Mouse (Mus musculus) embryonic stem cell, embryonic (primary cell): Measurements from ENCODE around the gene Olfr374.
"Not testable (repeated sequence)": the region's sequence is repeated elsewhere in the genome, so short reads cannot be mapped to it uniquely, and the experiment has no call there.

Source experiments
- CTCF ChIA-PET, 4 experiments: fragments of 300-600 bp in 2 of 4; fragments of 350-600 bp in 2 of 4; sonication (Branson Sonifier 250); formaldehyde crosslinking; loops; one replicate each; lab custom pipeline; 2022; ENCODE audit warnings: inconsistent platforms in 2 of 4; lab: Charles Lee
- POLR2A ChIA-PET, 4 experiments: fragments of 300-600 bp in 2 of 4; fragments of 350-600 bp in 2 of 4; sonication (Branson Sonifier 250); formaldehyde crosslinking; loops; one replicate each; lab custom pipeline; 2022; ENCODE audit warnings: antibody characterized with exemption in 4 of 4, inconsistent platforms in 1 of 4; lab: Charles Lee

Gene Olfr374

DNA sequence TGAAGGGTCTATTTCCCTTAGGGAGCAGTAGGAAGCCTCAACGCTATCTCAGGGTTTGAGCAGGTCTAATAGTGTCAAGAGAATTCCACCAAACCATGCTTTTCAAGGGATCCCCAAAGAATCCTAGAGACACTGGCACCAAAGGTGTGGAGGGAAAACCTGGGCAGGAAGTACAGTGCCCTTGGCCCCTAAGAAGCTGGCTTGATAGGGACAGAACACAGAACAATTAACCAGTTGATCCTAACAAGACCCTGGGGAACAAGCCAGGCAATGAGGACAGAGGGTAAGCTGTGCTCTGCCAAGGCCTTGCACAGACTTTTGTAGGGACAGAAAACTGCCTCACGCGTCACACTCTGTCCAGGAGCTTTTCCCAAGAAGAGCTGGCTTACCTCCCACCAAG, at the start of gene Olfr374:
Gene Olfr374 (plus strand): TSS at position 301 of the 400 bp plus-strand sequence.
- ChIA-PET POLR2A (interaction anchor here in 2 of 4 experiments (0.6 to 2.2 kb wide), 5 partner anchors 8 to 133 kb away, joined by 3 to 7 read pairs (median 3); partner anchors contain the start of genes Ap1m1 (in 1 of the 2), Gm11034 (in 1 of the 2) and Tpm4 (in 1 of the 2)), CTCF (interaction anchor here in 2 of 4 experiments (0.6 to 1.8 kb wide), 5 partner anchors 8 to 419 kb away, joined by 3 to 10 read pairs (median 5); no protein-coding TSS in a partner anchor)

DNA sequence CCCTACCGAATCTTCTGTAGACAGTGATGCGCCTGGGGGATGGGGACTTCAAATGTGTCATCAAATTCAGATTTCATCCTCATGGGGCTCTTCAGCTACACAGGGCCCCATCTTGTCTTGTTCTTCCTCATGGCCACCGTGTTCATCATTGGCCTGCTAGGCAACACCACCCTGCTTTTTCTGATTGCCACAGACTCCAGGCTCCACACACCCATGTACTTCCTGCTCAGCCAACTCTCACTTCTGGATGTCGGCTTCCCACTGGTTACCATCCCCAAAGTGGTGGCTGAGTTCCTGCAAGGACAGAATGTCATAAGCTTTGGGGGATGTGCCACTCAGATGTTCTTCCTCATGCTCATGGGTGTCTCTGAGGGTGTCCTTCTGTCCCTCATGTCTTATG, 49.2 kb upstream of the Olfr374 start:
- CTCF ChIA-PET, POLR2A ChIA-PET: not testable (repeated sequence)

DNA sequence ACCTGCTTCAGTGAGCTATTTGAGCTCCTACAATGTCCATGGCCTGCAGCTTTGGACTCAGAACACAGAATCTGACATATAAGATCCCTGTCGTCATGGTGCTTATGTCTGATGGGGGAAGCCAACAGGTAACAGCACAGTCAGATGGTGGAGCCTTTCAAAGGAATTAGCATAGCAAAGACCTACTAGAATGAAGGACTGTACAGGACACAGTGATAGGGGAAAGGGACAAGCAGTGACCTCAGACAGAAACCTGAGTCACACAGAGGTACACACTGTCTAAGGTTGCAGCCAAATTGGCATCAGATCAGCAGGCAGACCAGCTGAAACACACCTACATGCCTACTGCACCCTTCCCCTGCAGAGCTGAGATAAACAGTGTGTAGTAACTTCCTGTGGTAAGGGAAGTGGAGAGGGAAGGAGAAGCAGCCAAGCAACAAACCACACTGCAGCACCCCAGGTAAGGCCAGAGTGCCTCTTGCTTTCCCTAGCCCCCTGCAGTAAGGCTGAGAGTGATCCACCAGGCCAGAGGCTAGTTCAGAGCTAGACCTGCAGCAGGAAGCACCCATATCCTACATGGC, 39.9 kb upstream of the Olfr374 start:
- CTCF ChIA-PET, POLR2A ChIA-PET: not testable (repeated sequence)

DNA sequence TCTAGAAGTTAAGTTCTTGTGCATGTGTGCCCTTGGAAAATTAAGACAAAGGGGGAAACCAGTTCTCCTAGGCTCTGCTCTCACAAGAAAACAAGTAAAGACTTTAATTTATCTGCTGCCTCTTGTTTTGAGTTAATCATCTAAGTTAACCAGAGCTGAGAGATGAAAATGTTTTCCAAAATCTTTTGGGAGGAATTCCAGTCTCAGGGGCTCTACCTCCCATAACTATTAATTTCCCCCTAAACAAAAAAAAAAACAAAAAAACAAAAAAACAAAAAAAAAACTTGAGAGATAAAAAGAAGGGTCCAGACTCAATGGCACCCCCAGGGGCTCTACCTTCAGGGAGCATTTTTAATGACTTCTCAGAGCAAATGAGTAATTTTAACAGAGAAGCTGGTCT, 24.0 kb upstream of the Olfr374 start, which contains the start of gene Olfr373:
Gene Olfr373 (plus strand): TSS at position 301 of the 400 bp plus-strand sequence.
- CTCF ChIA-PET, POLR2A ChIA-PET: not testable (repeated sequence)

DNA sequence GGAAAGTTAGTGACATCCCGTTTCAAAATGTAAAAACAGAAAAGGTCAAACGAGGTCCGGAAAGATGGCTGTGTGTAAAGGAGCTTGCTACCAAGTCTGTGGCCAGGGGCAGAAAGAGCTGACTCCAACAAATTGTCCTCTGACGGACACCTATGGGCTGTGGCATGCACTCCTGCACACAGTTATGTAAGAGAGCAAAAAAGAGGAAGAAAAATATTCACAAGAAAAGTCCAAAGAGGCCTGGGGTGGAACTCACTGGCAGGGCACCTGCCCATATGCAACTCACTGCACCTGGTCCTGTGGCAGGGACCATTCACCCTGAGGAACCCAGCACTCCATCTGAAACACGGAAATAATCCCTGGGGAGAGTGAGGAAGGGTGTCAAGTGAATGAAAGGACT, 22.1 kb upstream of the Olfr374 start:
- ChIA-PET CTCF (interaction anchor here in 2 of 4 experiments (0.6 to 1.0 kb wide), 2 partner anchors 96 to 173 kb away, joined by 3 to 4 read pairs; no protein-coding TSS in a partner anchor), POLR2A (no interaction called here)

DNA sequence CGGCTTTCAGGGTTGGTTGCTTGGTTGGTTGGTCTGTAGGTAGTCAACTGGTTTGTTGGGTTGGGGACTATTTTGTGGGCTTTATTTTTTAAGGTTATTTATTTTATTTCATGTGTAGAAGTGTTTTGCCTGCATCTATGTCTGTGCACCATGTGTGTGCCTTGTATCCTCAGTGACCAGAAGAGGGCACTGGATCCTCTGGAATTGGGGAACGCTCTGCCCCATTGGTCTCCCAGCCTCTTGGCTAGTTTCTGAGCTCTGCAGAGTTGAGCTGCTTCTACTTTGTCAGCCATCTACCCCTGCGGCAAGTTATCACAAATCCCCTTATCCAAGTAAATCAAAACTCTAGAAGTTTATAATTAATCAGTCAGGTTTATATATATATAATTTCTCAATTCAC, 19.2 kb upstream of the Olfr374 start:
- CTCF ChIA-PET = interaction anchor here (0.6 to 1.3 kb wide), 5 partner anchors 17 to 170 kb away, joined by 3 to 5 read pairs (median 4); no protein-coding TSS in a partner anchor
- POLR2A ChIA-PET = not testable (repeated sequence)

DNA sequence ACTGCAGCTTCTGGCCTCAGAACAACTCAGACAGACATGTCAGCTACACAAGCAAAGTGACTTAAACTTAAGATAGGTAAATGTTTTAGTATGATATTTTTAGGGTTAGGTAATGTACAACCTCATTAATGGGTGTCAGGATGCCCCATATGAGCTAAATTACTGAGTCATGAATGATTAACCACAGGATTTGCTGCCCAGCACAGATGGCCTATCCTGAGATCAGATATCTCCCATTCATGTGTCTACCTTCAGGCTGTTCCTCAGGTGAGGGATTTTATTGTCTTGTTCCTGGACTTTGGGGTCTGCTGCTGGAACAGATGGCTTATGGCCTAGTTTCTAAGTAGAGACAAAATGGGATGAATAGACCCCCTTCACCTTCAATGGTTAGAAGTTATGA, 10.1 kb upstream of the Olfr374 start:
- POLR2A ChIA-PET = interaction anchor here in 1 of 4 experiments (0.9 kb wide), 1 partner anchor 42 kb away, joined by 3 read pairs; no protein-coding TSS in a partner anchor
- CTCF ChIA-PET = not testable (repeated sequence)

DNA sequence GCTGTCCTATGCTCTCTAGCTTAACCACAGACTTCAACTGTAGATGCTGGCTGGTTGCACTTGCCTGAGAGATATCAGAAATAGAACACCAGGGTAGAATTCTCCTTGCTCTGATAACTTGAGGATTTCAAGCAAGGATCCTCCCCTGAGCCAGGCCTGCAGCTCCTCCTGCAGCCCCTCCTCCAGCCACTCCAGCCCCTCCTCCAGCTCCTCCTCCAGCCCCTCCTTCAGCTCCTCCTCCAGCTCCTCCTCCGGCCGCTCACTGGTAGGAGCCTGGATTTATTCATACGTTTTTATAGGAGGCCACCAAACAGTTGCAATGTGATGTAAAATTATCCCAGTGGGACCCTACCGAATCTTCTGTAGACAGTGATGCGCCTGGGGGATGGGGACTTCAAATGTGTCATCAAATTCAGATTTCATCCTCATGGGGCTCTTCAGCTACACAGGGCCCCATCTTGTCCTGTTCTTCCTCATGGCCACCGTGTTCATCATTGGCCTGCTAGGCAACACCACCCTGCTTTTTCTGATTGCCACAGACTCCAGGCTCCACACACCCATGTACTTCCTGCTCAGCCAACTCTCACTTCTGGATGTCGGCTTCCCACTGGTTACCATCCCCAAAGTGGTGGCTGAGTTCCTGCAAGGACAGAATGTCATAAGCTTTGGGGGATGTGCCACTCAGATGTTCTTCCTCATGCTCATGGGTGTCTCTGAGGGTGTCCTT, 7.3 kb upstream of the Olfr374 start:
- ChIA-PET POLR2A (interaction anchor here in 2 of 4 experiments (0.5 to 1.1 kb wide), 14 partner anchors 8 to 540 kb away, joined by 3 to 7 read pairs (median 4); partner anchors contain the start of genes Ap1m1 (in 1 of the 2), Fam32a (in 1 of the 2), Hsh2d (in 1 of the 2) and Tmem221 (in 1 of the 2)), CTCF (interaction anchor here in 2 of 4 experiments (0.7 to 1.0 kb wide), 6 partner anchors 95 to 181 kb away, joined by 3 to 6 read pairs (median 3); partner anchors contain the start of gene Ap1m1 (in 1 of the 2))

DNA sequence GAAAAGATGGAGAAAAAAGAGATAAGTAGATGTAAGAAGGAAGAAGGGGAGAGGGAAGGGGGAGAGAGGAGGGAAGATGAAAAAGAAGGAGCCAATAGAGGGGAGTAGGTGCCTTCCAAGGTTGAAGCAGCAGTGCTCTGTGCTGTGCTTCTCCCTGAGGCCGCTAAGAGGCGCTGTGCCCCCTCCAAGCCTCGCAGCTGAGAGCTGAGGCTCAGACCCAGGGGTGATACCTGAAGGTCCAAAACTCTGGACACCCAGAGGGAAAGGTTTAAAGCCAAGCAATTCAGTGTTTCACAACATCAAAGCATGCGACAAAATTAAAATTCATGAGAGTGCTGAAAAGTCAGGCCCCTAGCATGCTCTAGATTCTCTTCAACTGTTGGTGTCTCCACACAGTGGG, 1.7 kb upstream of the Olfr374 start:
- ChIA-PET CTCF (interaction anchor here (0.6 to 2.0 kb wide), 20 partner anchors 9 to 388 kb away, joined by 3 to 10 read pairs (median 4); partner anchors contain the start of genes Ap1m1 (in 1 of the 4), Fam32a (in 1 of the 4) and Hsh2d (in 1 of the 4)), POLR2A (interaction anchor here (0.7 to 2.2 kb wide), 6 partner anchors 18 to 135 kb away, joined by 3 to 7 read pairs (median 4); partner anchors contain the start of gene Ap1m1 (in 2 of the 4))

DNA sequence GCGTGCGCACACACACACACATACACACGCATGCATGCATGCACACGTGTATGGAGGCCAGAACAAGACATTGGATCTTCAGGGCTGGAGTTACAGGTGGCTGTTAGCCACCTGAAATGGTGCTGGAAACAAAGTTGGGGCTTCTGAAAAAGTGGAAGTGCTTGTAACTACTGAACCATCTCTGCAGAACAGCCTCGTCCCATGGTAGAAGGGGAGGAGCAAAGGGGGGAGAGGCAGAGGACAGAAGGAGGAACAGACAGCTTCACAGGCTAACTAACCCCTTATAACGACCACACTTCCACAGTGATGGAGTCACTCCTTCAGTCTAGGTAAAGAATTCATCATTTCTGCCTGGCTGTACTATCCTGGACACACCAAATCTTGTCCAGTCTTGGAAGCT, 4.0 kb downstream of the Olfr374 start:
- ChIA-PET CTCF (no interaction called here), POLR2A (no interaction called here)

DNA sequence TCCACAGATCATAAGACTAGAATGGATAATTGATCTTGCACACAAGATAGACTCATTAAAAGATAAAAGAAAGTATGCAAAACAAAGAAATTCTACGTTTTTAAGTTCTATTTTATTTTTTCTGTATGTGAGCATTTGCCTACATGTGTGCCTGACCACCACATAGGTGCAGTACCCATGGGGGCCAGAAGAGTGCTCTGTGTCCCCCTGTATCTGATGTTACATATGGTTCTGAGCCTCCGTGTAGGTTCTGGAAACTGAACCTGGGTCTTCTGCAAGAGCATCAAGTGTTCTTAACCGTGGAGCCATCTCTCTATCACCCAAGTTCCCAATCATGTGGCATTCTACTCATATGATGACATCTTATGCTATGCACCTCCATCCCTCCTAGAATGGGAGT, 5.6 kb downstream of the Olfr374 start:
- ChIA-PET CTCF (interaction anchor here in 2 of 4 experiments (0.6 to 0.9 kb wide), 2 partner anchors 58 to 145 kb away, joined by 3 read pairs; no protein-coding TSS in a partner anchor), POLR2A (interaction anchor here in 1 of 4 experiments (0.5 kb wide), 1 partner anchor 74 kb away, joined by 3 read pairs; no protein-coding TSS in a partner anchor)

DNA sequence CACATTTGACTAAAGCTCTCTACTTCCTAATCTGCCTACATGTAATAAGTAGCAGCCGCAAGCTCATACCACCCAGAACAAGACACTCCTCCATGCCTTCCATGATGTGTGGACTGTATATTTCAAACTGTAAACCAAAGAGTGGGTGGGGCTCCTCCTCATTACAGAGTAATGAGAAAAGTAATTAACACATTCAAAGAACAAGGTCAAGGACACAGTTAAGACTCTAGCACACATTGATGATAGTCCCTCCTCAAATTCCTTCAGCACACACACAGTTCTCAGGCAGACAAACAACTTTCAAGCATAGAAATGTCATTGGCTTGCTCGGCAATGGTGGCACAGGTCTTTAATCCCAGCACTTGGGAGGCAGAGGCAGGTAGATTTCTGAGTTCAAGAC, 8.4 kb downstream of the Olfr374 start:
- ChIA-PET CTCF (interaction anchor here in 2 of 4 experiments (1.3 to 1.7 kb wide), 2 partner anchors 9 to 10 kb away, joined by 4 to 5 read pairs; no protein-coding TSS in a partner anchor), POLR2A (interaction anchor here in 2 of 4 experiments (0.5 to 3.8 kb wide), 10 partner anchors 8 to 244 kb away, joined by 3 to 30 read pairs (median 3); partner anchors contain the start of genes Olfr374 (in 1 of the 2) and Tpm4 (in 1 of the 2))

DNA sequence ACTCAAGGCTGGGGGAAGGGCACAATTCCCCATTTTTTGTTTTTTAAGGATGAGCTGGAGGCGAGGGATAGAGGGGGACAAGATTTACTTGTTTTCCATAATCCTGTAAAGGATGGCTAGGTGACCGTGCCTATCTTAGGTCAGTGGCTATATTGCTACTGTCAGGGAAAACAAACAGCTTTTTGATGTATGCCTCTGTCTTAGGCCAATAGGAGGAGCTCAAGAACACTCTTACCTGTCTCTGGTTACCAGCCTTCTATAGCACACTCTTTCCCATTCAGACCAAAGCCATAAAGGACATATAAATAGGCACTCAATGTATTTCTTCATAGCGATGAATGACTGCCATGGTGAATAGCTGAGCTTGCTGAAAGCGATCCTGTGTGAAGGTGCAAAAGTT, 11.8 kb downstream of the Olfr374 start:
- ChIA-PET CTCF (interaction anchor here in 1 of 4 experiments (1.7 kb wide), 1 partner anchor 13 kb away, joined by 5 read pairs; no protein-coding TSS in a partner anchor), POLR2A (interaction anchor here in 1 of 4 experiments (1.0 kb wide), 1 partner anchor 13 kb away, joined by 3 read pairs; no protein-coding TSS in a partner anchor)

DNA sequence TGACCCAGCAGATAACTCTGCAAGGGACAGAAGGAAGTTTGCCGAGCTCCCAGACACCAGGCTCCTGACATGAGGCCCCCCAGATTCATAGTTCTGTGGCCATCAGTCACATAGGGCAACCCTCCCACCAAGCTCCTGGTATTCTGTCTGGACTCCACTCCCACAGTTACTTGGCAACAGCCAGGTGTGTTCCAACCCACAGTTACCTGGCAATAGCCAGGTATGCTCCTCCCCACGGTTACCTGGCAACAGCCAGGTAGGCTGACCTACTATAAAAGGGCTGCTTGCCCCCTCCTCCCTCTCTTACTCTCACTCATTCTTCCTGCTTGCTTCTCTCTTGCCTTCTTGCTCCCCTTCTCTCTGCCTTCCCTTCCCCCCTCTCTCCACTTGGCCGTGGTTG, 14.6 kb downstream of the Olfr374 start:
- POLR2A ChIA-PET = interaction anchor here in 2 of 4 experiments (0.7 to 1.5 kb wide), 5 partner anchors 8 to 118 kb away, joined by 3 read pairs; partner anchors contain the start of genes Ap1m1 (in 1 of the 2) and Fam32a (in 1 of the 2)
- CTCF ChIA-PET = not testable (repeated sequence)

DNA sequence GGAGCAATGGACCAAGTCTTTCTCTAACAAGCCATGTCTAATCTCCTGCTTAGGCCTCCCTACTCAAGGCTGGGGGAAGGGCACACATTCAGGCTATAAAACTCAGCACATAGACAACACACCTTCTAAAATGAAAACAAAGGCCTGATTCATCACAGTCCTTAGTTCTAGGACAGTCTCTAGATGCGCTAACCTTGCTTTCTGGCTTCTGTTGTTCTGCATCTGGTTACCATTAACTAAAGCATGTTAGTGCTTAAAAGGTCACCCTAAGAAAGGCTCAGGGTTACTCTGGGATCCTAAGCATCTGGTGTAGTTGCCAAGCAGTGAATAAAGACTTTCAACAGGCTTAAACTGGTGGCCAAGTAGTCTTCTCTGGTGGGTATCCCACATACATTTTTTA, 15.2 kb downstream of the Olfr374 start:
- CTCF ChIA-PET = no interaction called here
- POLR2A ChIA-PET = interaction anchor here in 1 of 4 experiments (0.9 to 1.3 kb wide), 2 partner anchors 70 to 118 kb away, joined by 3 read pairs; partner anchors contain the start of gene Ap1m1

DNA sequence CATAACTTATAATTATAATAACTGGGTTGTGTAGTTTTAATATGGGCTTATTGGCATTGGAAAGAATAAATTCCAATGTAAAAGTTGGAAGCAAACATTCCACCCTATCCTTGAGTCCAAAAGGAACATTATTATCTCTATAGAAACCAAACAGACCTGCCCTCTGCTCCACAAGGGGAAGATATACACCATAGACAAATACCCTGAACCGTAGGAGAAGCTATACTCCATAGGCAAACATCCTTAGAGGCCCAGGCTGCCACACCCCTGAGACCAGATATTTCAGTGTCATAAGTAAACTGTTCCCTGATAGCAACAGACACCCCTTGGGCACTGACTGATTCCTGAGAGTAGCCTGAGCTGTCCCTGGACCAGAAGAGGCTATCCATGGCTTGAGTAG, 21.0 kb downstream of the Olfr374 start:
- CTCF ChIA-PET = no interaction called here

DNA sequence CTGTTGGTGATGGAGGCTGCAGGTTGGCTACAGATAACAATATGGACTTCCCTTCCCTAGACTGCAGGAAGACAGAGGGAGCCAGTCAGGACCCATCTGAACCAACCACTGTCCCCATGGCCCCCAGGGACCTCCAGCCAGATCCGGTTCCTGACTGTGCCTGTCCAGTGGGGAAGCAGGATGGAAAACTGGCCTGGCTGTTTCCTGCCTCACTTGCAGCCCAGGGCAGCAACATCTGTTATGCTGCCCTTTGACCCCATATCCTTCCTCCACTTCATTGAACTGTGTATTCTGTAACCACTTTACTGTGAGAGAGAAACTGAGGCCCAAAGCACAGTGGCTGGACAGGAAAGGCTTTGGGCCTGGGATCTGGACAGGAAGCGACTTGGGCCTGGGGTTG, 24.4 kb downstream of the Olfr374 start:
- CTCF ChIA-PET = no interaction called here
- POLR2A ChIA-PET = interaction anchor here in 2 of 4 experiments (1.1 to 1.3 kb wide), 3 partner anchors 13 to 28 kb away, joined by 3 read pairs; no protein-coding TSS in a partner anchor

More for the DNA sequence above, 21.0 kb downstream of the Olfr374 start:
- POLR2A ChIA-PET = interaction anchor here in 2 of 4 experiments (0.6 to 2.6 kb wide), 7 partner anchors 9 to 400 kb away, joined by 3 to 9 read pairs (median 4); no protein-coding TSS in a partner anchor

DNA sequence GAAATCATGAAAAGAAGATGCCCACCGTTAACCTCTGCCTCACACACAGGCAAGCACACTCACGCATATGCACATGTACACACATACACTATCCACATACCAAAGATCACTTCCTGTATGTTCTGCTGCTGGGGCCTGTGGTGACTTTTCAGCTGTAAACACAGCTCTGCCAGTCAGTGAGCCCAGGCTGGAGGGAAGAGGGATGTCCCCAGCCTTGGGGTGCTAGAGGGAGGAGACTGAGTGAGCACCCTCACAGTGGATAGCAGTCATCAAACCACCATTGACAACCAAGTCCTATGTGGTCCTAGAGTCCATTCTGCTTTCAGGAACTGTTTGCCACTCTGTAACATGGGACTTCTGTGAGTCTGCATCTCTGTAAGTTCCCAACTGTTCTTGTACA, 25.1 kb downstream of the Olfr374 start:
- ChIA-PET POLR2A (interaction anchor here in 1 of 4 experiments (1.2 kb wide), 1 partner anchor 13 kb away, joined by 3 read pairs; no protein-coding TSS in a partner anchor), CTCF (no interaction called here)
